Mouse (Mus musculus): ENCODE results near the gene Dot1l. TPM values are rescaled to one million over a fixed set of nuclear protein-coding genes. Genes with fewer than 3 reads are reported as not detected.

The Dot1l gene
- polyA plus RNA-seq, 1 experiment from 2014 or later, result 20.3 TPM

DNA sequence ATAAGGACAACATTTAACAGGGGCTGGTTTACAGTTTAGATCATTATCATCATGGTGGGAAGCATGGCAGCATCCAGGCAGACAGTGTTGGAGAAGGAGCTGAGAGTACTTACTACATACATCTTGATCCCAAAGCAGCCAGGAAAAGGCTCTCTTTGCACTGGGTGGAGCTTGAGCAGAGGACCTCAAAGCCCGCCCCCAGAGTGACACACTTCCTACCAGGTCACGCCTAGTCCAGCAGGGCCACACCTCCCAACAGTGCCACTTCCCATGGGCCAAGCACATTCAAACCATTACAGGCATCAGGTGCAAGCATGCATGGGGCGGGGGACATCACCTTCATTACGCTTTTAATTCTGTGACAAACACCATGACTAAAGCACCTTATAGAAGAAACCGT is 10.7 kb upstream of the Dot1l start:
- no peaks in the 10 kb centered on the region for H3K36me3 ChIP-seq
- no peak overlapping the region for H3K4me2 ChIP-seq
- no peak overlapping the region for H3K4me3 ChIP-seq (replicated peaks)
- WGBS, result 44% methylated on average over 5 of the region's 5 CpGs
- H3K27ac ChIP-seq (replicated peaks), result no peak overlapping the region
- ATAC-seq (ENCODE audit: low FRiP score), result no peak
- no peaks in the 10 kb centered on the region for H3K9me3 ChIP-seq (replicated peaks)
- H3K27me3 ChIP-seq (replicated peaks), result 0 out of 2 replicates have a peak, but pooled peaks cover 4% of the 10 kb centered on the region
- H3K4me1 ChIP-seq, result peaks cover 26% of the 10 kb centered on the region
- H3K9ac ChIP-seq (replicated peaks), result no peak overlapping the region

DNA sequence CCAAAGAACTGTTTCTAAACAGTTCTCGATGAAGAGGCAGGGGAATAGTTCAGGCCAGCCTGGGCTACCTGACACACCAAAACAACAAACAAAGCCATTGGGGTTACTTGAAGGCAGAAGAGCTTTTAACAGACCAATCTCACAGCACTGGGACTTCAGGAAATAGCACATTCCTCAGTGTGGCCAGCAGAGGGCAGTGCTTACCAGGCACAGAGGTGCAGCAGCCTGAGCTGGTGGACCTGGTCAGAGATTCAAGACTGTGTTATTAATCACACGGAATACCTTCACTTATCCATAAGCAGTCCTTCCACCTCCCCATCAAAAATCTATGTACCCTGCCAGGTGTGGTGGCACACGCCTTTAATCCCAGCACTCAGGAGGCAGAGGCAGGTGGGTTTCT is 7.6 kb upstream of the Dot1l start:
- no peak overlapping the region for H3K4me3 ChIP-seq (replicated peaks)
- WGBS, result 24% methylated on average over 3 of the region's 3 CpGs
- ATAC-seq (ENCODE audit: low FRiP score), result no peak

GRCm38 (mm10) chr10:80748609-80749008 is 6.4 kb upstream of the Dot1l start:
- ATAC-seq (ENCODE audit: low FRiP score), result no peak
- no peak overlapping the region for H3K9ac ChIP-seq (replicated peaks)
- peaks cover 12% of the 10 kb centered on the region for H3K4me1 ChIP-seq
- H3K27me3 ChIP-seq (replicated peaks), result 0 out of 2 replicates have a peak, but pooled peaks cover 4% of the 10 kb centered on the region
- H3K27ac ChIP-seq (replicated peaks), result no peak overlapping the region
- WGBS, result 16% methylated on average over 6 of the region's 6 CpGs
- no peaks in the 10 kb centered on the region for H3K9me3 ChIP-seq (replicated peaks)
- no peak overlapping the region for H3K4me2 ChIP-seq
- no peaks in the 10 kb centered on the region for H3K36me3 ChIP-seq
- H3K4me3 ChIP-seq (replicated peaks), result no peak overlapping the region

More for the DNA sequence above, 7.6 kb upstream of the Dot1l start:
- Histone ChIP-seq H3K4me1 (peaks cover 13% of the 10 kb centered on the region), H3K36me3 (no peaks in the 10 kb centered on the region), H3K9me3 (replicated peaks) (no peaks in the 10 kb centered on the region), H3K27ac (replicated peaks) (no peak overlapping the region), H3K4me2 (no peak overlapping the region), H3K27me3 (replicated peaks) (0 out of 2 replicates have a peak, but pooled peaks cover 4% of the 10 kb centered on the region), H3K9ac (replicated peaks) (no peak overlapping the region)

DNA sequence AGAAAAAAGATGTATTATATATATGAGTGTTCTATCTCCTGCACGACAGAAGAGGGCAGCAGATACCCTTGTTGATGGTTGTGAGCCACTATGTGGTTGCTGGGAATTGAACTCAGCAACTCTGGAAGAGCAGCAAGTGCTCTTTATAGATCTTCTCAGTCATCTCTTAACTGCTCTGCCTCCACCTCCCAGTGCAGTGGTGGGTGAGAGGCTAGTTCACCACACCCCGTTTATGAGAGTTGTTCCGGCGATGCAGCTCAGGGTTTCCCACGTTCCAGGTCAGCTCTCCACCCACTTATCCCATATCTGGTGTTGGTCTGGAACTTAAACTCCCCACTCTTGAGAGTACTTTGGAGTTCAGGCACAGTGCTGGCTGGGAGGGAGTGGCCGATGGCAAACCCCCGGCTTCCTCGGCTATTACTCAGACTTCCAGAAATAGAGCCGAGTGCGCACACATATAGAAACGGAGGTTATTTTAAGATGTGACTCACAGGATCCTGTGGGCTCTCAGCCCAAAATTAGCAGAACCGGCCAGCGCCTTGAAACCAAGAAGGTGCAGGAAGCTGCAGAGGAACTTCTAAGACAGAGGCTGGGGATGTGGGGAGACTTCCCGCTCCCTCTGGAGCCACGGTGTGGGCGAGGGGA is 3.7 kb upstream of the Dot1l start:
- 12% methylated on average over 16 of the region's 16 CpGs for WGBS
- peaks cover 24% of the 10 kb centered on the region for H3K4me1 ChIP-seq
- H3K36me3 ChIP-seq, result no peaks in the 10 kb centered on the region
- H3K9ac ChIP-seq (replicated peaks), result 0 out of 2 replicates have a peak overlapping the region, but pooled peaks have one; percentile 18
- no peak for ATAC-seq (ENCODE audit: low FRiP score)
- H3K27ac ChIP-seq (replicated peaks), result 0 out of 2 replicates have a peak overlapping the region, but pooled peaks have one; percentile 45
- no peaks in the 10 kb centered on the region for H3K9me3 ChIP-seq (replicated peaks)
- H3K4me2 ChIP-seq, result peak overlapping the region; percentile 51
- 0 out of 2 replicates have a peak, but pooled peaks cover 2% of the 10 kb centered on the region for H3K27me3 ChIP-seq (replicated peaks)
- peak overlapping the region; percentile 5 for H3K4me3 ChIP-seq (replicated peaks)

GRCm38 (mm10) chr10:80752079-80752625 is 2.9 kb upstream of the Dot1l start:
- H3K9me3 ChIP-seq (replicated peaks), result no peaks in the 10 kb centered on the region
- H3K27me3 ChIP-seq (replicated peaks), result no peaks in the 10 kb centered on the region
- H3K4me3 ChIP-seq (replicated peaks), result peak overlapping the region; percentile 5; the same call in 1 of the 2 replicates
- H3K4me2 ChIP-seq, result peak overlapping the region; percentile 51
- no peak overlapping the region for H3K9ac ChIP-seq (replicated peaks)
- H3K36me3 ChIP-seq, result no peaks in the 10 kb centered on the region
- ATAC-seq (ENCODE audit: low FRiP score), result peak; percentile 22; the same call in 1 of the 2 replicates
- 0 out of 2 replicates have a peak overlapping the region, but pooled peaks have one; percentile 45 for H3K27ac ChIP-seq (replicated peaks)
- peaks cover 33% of the 10 kb centered on the region for H3K4me1 ChIP-seq
- WGBS, result 2% methylated on average over 6 of the region's 6 CpGs

GRCm38 (mm10) chr10:80755291-80756015 is 447 bp downstream of the Dot1l start:
- no peaks in the 10 kb centered on the region for H3K36me3 ChIP-seq
- peaks cover 64% of the 10 kb centered on the region for H3K4me1 ChIP-seq
- H3K9ac ChIP-seq (replicated peaks), result peak overlapping the region; percentile 92
- 1% methylated on average over 66 of the region's 75 CpGs for WGBS
- H3K27ac ChIP-seq (replicated peaks), result peak overlapping the region; percentile 90
- peak overlapping the region; percentile 73 for H3K4me3 ChIP-seq (replicated peaks)
- ATAC-seq (ENCODE audit: low FRiP score), result peak; percentile 4; the same call in 1 of the 2 replicates
- no peaks in the 10 kb centered on the region for H3K27me3 ChIP-seq (replicated peaks)
- peak overlapping the region; percentile 89 for H3K4me2 ChIP-seq
- H3K9me3 ChIP-seq (replicated peaks), result no peaks in the 10 kb centered on the region

GRCm38 (mm10) chr10:80756099-80756498 is 1.1 kb downstream of the Dot1l start:
- Histone ChIP-seq H3K36me3 (no peaks in the 10 kb centered on the region), H3K27me3 (replicated peaks) (no peaks in the 10 kb centered on the region), H3K4me1 (peaks cover 70% of the 10 kb centered on the region), H3K9me3 (replicated peaks) (no peaks in the 10 kb centered on the region), H3K4me3 (replicated peaks) (peak overlapping the region; percentile 73), H3K4me2 (peak overlapping the region; percentile 89), H3K9ac (replicated peaks) (peak overlapping the region; percentile 92), H3K27ac (replicated peaks) (no peak overlapping the region)
- WGBS, result 31% methylated on average over 3 of the region's 3 CpGs
- ATAC-seq (ENCODE audit: low FRiP score), result no peak

- ATAC-seq (ENCODE audit: low FRiP score), result no peak
- Histone ChIP-seq H3K27ac (replicated peaks) (no peak overlapping the region), H3K4me1 (peaks cover 72% of the 10 kb centered on the region), H3K9me3 (replicated peaks) (no peaks in the 10 kb centered on the region), H3K9ac (replicated peaks) (peak overlapping the region; percentile 92), H3K4me2 (peak overlapping the region; percentile 89), H3K27me3 (replicated peaks) (no peaks in the 10 kb centered on the region), H3K36me3 (no peaks in the 10 kb centered on the region), H3K4me3 (replicated peaks) (peak overlapping the region; percentile 73)
- 53% methylated on average over 2 of the region's 2 CpGs for WGBS
Measured at GRCm38 (mm10) chr10:80756509-80756908, 1.5 kb downstream of the Dot1l start.

GRCm38 (mm10) chr10:80756967-80757366 is 2.0 kb downstream of the Dot1l start:
- no peak for ATAC-seq (ENCODE audit: low FRiP score)
- H3K36me3 ChIP-seq, result no peaks in the 10 kb centered on the region
- 0 out of 2 replicates have a peak overlapping the region, but pooled peaks have one; percentile 28 for H3K27ac ChIP-seq (replicated peaks)
- no peaks in the 10 kb centered on the region for H3K9me3 ChIP-seq (replicated peaks)
- peak overlapping the region; percentile 73 for H3K4me3 ChIP-seq (replicated peaks)
- WGBS, result 70% methylated on average over 4 of the region's 4 CpGs
- H3K27me3 ChIP-seq (replicated peaks), result no peaks in the 10 kb centered on the region
- peaks cover 71% of the 10 kb centered on the region for H3K4me1 ChIP-seq
- H3K4me2 ChIP-seq, result peak overlapping the region; percentile 89
- H3K9ac ChIP-seq (replicated peaks), result peak overlapping the region; percentile 92; the same call in 1 of the 2 replicates

- Histone ChIP-seq H3K36me3 (no peaks in the 10 kb centered on the region), H3K9ac (replicated peaks) (peak overlapping the region; percentile 21; the same call in 1 of the 2 replicates), H3K4me2 (peak overlapping the region; percentile 89), H3K27me3 (replicated peaks) (no peaks in the 10 kb centered on the region), H3K4me1 (peaks cover 69% of the 10 kb centered on the region), H3K27ac (replicated peaks) (0 out of 2 replicates have a peak overlapping the region, but pooled peaks have one; percentile 28), H3K4me3 (replicated peaks) (peak overlapping the region; percentile 73; the same call in 1 of the 2 replicates), H3K9me3 (replicated peaks) (no peaks in the 10 kb centered on the region)
- ATAC-seq (ENCODE audit: low FRiP score), result no peak
- 38% methylated on average over 5 of the region's 5 CpGs for WGBS
Measured at GRCm38 (mm10) chr10:80757717-80758116, 2.7 kb downstream of the Dot1l start.

DNA sequence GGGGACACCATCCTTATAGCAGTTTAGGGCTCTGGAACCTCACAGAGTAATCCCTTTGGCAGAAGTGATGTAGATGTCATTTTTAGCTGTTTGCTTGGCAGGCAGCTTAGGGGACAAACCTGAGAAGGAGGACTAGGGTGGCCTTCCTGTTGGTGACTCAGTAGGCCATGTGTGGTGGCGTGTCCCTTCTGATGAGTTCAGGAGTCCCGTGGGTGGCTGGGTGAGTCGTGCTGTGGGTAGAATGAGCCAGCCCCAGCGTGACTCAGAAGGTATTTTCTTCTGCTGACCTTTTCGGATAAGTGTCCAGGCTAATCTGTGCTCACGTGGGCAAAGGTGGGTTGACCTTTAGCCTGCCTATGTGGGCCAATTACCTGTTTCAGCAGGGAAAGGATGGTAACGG is 3.6 kb downstream of the Dot1l start:
- peaks cover 74% of the 10 kb centered on the region for H3K4me1 ChIP-seq
- H3K9ac ChIP-seq (replicated peaks), result 0 out of 2 replicates have a peak overlapping the region, but pooled peaks have one; percentile 21
- no peaks in the 10 kb centered on the region for H3K27me3 ChIP-seq (replicated peaks)
- H3K4me2 ChIP-seq, result no peak overlapping the region
- WGBS, result 90% methylated on average over 7 of the region's 7 CpGs
- H3K27ac ChIP-seq (replicated peaks), result no peak overlapping the region
- no peak overlapping the region for H3K4me3 ChIP-seq (replicated peaks)
- H3K9me3 ChIP-seq (replicated peaks), result no peaks in the 10 kb centered on the region
- no peaks in the 10 kb centered on the region for H3K36me3 ChIP-seq
- ATAC-seq (ENCODE audit: low FRiP score), result no peak

All from neural tube, embryonic 15.5 days (tissue).